Mouse (Mus musculus) neural tube, embryonic 11.5 days (tissue): ENCODE results near the gene Ak9. TPM values are rescaled to one million over a fixed set of nuclear protein-coding genes. Genes with fewer than 3 reads are reported as not detected.
"Not testable (repeated sequence)": the region's sequence is repeated elsewhere in the genome, so short reads cannot be mapped to it uniquely, and the experiment has no call there.

Source experiments
- ATAC-seq: fragments of 200-750 bp; cut with Nextera tagmentation; 2 replicates; pipeline ENCODE4 v1.8.0; 2017; ENCODE audit warnings: moderate number of reproducible peaks, mild to moderate bottlenecking, moderate TSS enrichment, moderate library complexity; ENCODE audit not compliant: insufficient read depth, low FRiP score, low TSS enrichment
- DNase-seq: peaks from one replicate; pipeline ENCODE4 v3.0.0-alpha.2; 2015; ENCODE audit warnings: low spot score
- H3K27ac ChIP-seq: fragments of 300-500 bp; sonication (generic); 2 replicates; pipeline ENCODE4 v1.5.1; 2014; ENCODE audit warnings: low read depth, mild to moderate bottlenecking, low read length
- H3K27me3 ChIP-seq: fragments of 300-500 bp; sonication (generic); 2 replicates; pipeline ENCODE4 v1.6.1; 2014; ENCODE audit warnings: mild to moderate bottlenecking, low read length, mixed read lengths; ENCODE audit not compliant: control insufficient read depth, insufficient read depth
- H3K36me3 ChIP-seq: fragments of 300-500 bp; sonication (generic); 2 replicates; pipeline ENCODE4 v1.6.1; 2014; ENCODE audit warnings: mild to moderate bottlenecking, low read length, moderate library complexity, mixed read lengths; ENCODE audit not compliant: control insufficient read depth, insufficient read depth
- H3K4me1 ChIP-seq: fragments of 300-500 bp; sonication (generic); 2 replicates; pipeline ENCODE4 v1.6.1; 2014; ENCODE audit warnings: low read length, mixed read lengths; ENCODE audit not compliant: control insufficient read depth, insufficient read depth
- H3K4me2 ChIP-seq: fragments of 300-500 bp; sonication (generic); 2 replicates; pipeline ENCODE4 v1.6.1; 2014; ENCODE audit warnings: low read depth, mild to moderate bottlenecking, moderate library complexity
- H3K4me3 ChIP-seq: fragments of 300-500 bp; sonication (generic); 2 replicates; pipeline ENCODE4 v1.5.1; 2014; ENCODE audit warnings: low read depth, low read length
- H3K9ac ChIP-seq: fragments of 300-500 bp; sonication (generic); 2 replicates; pipeline ENCODE4 v1.6.1; 2014; ENCODE audit warnings: mild to moderate bottlenecking, low read length
- H3K9me3 ChIP-seq: fragments of 300-500 bp; sonication (generic); 2 replicates; pipeline ENCODE4 v1.6.1; 2016; ENCODE audit warnings: low read length; ENCODE audit not compliant: control insufficient read depth
- WGBS: fragments of 180-500 bp; shearing (Covaris S2); extraction: QIAGEN DNeasy Blood & Tissue Kit; methylation state at CpG from one replicate; pipeline ENCODE4 v1.1.7; 2014; 5-methylcytosine and 5-hydroxymethylcytosine counted together
- polyA plus RNA-seq: library from polyadenylated mRNA; unstranded; fragments of >200 nt; fragmentation: Nextera tagmentation; extraction: Ambion mirVana; gene quantifications from 2 replicates; pipeline ENCODE4 v1.2.1, GENCODE M21; 2014

Ak9 gene
- polyA plus RNA-seq, 1 experiment from 2014 or later = not detected

DNA sequence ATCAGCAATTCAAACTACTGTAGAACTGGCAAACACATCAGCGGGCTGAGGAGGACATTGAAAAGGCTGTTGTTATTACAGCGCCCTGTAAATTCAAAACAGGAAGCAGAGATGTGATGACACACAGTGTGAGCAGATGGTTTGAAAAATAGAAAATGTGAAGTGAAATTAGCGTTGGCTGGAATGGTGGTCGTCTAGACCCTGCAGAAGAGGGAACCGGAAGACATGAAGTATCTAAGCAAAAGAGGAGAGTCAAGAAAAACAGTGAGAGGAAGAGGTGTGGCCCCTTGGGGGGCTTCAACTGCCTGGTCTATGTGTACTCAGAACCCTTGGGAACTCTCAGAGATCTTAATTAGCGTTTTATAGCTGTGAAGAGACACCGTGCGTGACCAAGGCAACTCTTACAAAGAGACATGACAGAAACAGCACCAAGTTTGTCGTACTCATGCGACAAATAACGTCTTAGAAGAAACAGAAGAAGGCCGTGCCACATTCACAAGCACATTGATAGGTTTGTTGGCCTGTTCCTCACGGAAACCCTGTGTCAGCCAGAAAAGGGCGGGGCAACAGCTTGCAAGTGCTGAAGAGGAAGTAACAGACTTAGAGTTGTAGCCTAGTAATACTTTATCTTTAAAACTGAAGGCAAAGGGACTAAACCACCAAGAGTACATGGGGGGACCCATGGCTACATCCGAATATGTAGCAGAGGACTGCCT, 81.9 kb downstream of the Ak9 start:
- H3K4me3 ChIP-seq = no peak overlapping the region
- WGBS = 65% methylated on average over 15 of the region's 15 CpGs
- H3K27me3 ChIP-seq = no peaks in the 10 kb centered on the region
- no peak overlapping the region for H3K4me2 ChIP-seq
- no peak overlapping the region for H3K9ac ChIP-seq
- DNase-seq (no peak), ATAC-seq (no peak)
- no peaks in the 10 kb centered on the region for H3K9me3 ChIP-seq
- no peaks in the 10 kb centered on the region for H3K36me3 ChIP-seq
- no peaks in the 10 kb centered on the region for H3K4me1 ChIP-seq
- no peak overlapping the region for H3K27ac ChIP-seq

DNA sequence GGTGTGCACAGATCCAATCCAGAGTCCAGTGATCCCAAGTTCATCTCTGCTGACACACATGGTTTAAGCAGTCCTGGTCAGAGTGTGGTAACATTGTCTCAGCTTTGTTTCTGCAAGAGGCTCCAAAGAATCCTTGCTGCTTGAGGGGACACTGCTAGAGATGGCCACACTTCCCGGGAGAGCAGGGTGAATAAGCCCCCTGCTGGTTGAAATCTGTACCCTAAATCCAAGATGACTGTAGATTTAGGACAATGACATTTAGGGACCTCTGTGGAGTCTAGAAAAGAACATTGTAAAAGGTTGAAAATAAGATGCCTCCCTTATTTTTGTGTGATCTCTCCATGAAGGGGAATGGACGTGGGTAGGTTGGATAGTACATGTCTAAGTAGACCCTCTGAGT, 89.8 kb downstream of the Ak9 start:
- no peak for ATAC-seq
- Histone ChIP-seq H3K9me3 (no peaks in the 10 kb centered on the region), H3K36me3 (no peaks in the 10 kb centered on the region), H3K27me3 (no peaks in the 10 kb centered on the region), H3K4me2 (no peak overlapping the region), H3K9ac (no peak overlapping the region), H3K4me1 (no peaks in the 10 kb centered on the region), H3K27ac (no peak overlapping the region), H3K4me3 (no peak overlapping the region)
- WGBS = 58% methylated on average over 2 of the region's 2 CpGs
- no peak for DNase-seq

DNA sequence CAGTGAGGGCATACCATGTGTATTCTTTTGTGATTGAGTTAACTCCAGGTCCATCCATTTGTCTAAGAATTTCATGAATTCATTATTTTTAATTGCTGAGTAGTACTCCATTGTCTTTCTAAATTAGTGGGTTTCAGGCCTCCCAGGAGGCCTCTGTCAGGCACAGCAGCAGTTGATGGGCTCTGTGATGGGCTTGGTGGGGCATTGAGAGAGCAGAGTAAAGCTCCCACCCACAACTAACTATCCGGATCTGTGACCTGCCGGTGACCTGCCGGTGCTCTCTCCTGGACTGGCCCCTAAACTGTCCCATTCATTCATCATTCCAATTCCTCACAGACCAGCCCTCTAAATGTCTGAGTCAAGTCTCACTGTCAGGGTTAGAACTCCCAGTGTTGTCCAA, 97.3 kb downstream of the Ak9 start:
- Histone ChIP-seq H3K9me3 (no peaks in the 10 kb centered on the region), H3K4me1 (no peaks in the 10 kb centered on the region), H3K27me3 (no peaks in the 10 kb centered on the region), H3K27ac (no peak overlapping the region), H3K36me3 (no peaks in the 10 kb centered on the region), H3K4me2 (no peak overlapping the region), H3K9ac (no peak overlapping the region), H3K4me3 (no peak overlapping the region)
- ATAC-seq (no peak), DNase-seq (no peak)
- WGBS = 68% methylated on average over 3 of the region's 3 CpGs

DNA sequence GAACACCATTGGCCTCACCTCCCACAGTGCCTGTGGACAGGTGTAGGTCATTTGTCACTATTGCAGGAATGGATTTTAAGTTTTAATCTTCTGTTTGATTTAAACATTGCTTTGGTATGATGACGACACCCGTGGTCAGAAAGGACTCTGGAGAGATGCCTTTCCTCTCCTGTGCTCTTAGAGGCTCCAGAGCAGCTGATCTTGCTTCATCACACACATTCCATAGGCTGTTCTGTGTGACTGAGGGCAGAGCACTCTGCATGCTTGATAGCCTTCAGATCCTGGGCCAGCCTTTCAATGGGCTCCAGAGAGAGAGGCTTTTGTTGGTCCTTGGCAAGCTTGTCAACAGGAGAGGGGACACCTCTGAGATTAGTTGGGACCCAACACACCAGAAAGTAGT, 99.6 kb downstream of the Ak9 start:
- Histone ChIP-seq H3K36me3 (no peaks in the 10 kb centered on the region), H3K27me3 (no peaks in the 10 kb centered on the region), H3K27ac (no peak overlapping the region), H3K4me3 (no peak overlapping the region), H3K9me3 (no peaks in the 10 kb centered on the region), H3K4me1 (no peaks in the 10 kb centered on the region), H3K9ac (no peak overlapping the region), H3K4me2 (no peak overlapping the region)
- 76% methylated on average over 2 of the region's 2 CpGs for WGBS
- no peak for DNase-seq
- no peak for ATAC-seq

DNA sequence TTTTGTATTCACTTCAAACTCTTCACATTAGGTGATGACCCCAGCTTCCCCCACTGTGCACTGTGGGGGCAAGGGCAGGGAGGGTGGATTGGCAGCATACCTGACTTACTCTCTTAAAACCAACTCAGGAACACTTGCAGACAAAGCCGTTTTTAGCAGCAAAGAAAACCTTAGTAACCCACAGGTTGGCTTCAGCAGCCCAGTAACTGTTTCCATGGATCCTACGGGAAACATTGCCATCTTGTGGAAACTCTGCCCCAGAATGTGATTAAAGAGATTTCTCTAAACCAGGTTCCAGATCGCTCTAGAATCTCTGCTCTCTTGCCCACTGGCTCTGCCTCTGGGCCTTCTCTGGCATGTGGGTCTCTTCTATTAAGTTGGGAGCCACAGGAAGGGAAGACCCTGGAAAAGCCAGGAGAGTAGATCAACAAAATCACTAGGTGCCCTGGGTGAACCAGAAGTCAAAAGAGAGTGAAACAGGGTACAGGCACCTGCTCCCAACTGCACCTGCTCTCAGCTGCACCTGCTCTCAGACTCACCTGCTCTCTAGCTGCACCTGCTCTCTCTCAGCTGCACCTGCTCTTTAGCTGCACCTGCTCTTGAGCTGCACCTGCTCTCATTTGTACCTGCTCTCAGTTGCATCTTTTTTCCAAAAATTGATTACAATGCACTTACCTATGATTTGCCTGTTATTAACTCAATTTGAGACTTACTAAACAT, 100.3 kb downstream of the Ak9 start:
- H3K4me2 ChIP-seq = no peak overlapping the region
- H3K27me3 ChIP-seq = no peaks in the 10 kb centered on the region
- DNase-seq = no peak
- H3K4me1 ChIP-seq = no peaks in the 10 kb centered on the region
- H3K4me3 ChIP-seq = no peak overlapping the region
- no peak overlapping the region for H3K9ac ChIP-seq
- no peak for ATAC-seq
- 48% methylated on average over 3 of the region's 3 CpGs for WGBS
- no peaks in the 10 kb centered on the region for H3K9me3 ChIP-seq
- no peak overlapping the region for H3K27ac ChIP-seq
- H3K36me3 ChIP-seq = no peaks in the 10 kb centered on the region

DNA sequence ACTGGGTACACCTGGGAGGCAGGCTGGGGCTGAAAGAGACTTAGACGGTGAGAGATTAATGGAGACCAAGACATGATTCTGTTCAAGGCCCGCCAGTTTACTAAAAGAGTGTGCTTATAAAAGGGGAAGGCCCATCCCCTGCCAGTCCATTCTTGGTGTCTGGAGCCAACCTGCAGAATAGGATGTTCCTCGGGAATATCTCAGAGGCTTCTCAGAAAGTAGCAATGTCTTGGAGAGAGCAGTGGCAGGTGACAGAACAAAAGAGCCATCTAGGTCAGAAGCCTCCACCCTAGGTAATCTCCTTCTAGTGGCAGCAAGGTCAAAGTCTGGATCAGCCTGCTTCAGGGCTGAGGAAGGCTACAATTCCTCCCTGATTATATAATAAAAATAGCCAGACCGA, 106.4 kb downstream of the Ak9 start:
- 91% methylated on average over 4 of the region's 4 CpGs for WGBS
- H3K4me2 ChIP-seq, H3K9ac ChIP-seq, H3K4me1 ChIP-seq, H3K4me3 ChIP-seq, H3K27me3 ChIP-seq, ATAC-seq, H3K27ac ChIP-seq, H3K36me3 ChIP-seq, DNase-seq, H3K9me3 ChIP-seq: not testable (repeated sequence)

DNA sequence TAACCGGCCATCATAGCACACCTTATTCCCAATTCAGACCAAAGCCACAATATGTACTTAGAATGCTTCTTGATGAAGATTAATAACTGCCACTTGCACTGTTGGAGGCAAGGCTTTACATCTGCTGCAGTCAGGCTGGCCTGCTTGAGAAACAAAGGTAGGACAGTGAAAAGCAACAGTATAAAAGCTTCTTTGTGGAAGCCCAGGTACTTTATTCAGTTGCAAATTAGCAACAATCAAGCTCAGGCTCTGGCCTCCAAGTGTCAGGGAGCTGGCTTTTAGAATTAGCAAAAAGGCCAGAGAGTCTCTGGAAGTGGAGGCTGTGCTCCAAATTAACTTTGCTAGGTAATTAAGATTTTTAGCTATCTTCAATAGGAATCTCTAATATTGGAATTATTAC, 107.0 kb downstream of the Ak9 start:
- not testable (repeated sequence) for DNase-seq, H3K4me2 ChIP-seq, H3K27me3 ChIP-seq, H3K4me3 ChIP-seq, ATAC-seq, H3K9me3 ChIP-seq, H3K4me1 ChIP-seq, H3K36me3 ChIP-seq, H3K9ac ChIP-seq, H3K27ac ChIP-seq
- 98% methylated on average over 1 of the region's 1 CpGs for WGBS

DNA sequence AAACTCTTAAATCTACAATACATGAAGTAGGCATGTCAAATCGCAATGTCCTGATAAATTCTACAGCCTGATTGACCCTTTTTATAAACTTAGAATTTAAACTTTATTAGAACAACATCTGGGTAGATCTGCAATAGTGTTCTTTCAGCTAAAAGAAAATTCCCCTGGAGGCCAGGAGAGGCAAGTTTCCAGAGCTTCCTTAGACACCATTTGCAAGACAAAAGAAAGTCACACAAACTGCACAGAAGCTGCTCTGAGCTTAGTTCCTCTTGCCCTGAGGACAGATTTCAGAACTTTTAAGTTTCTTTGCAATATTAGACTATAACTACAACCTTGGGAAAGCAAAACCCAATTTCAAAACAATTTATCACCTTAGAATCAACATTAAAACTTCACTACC, 109.7 kb downstream of the Ak9 start:
- not testable (repeated sequence) for H3K27ac ChIP-seq, H3K9me3 ChIP-seq, H3K27me3 ChIP-seq, DNase-seq, H3K4me2 ChIP-seq, H3K4me3 ChIP-seq, H3K36me3 ChIP-seq, H3K4me1 ChIP-seq, ATAC-seq, H3K9ac ChIP-seq
- WGBS = 87% methylated on average over 1 of the region's 1 CpGs

DNA sequence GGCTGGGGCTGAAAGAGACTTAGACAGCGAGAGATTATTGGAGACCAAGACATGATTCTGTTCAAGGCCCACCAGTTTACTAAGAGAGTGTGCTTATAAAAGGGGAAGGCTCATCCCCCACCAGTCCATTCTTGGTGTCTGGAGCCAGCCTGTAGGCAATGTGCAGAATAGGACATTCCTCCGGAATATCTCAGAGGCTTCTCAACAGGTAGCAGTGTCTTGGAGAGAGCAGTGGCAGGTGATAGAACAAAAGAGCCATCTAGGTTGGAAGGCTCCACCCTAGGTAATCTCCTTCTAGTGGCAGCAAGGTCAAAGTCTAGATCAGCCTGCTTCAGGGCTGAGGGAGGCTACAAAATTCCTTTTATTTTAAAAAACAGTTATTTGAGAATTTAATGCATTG, 111.6 kb downstream of the Ak9 start:
- not testable (repeated sequence) for H3K27me3 ChIP-seq, ATAC-seq, H3K4me3 ChIP-seq, H3K9ac ChIP-seq, H3K4me1 ChIP-seq, H3K9me3 ChIP-seq, DNase-seq, H3K36me3 ChIP-seq, H3K4me2 ChIP-seq, H3K27ac ChIP-seq
- 93% methylated on average over 2 of the region's 2 CpGs for WGBS
